Mouse (Mus musculus) right cerebral cortex, postnatal 4 days (tissue): ENCODE data around the gene Cav1.

Source experiments
- DNase-seq: peaks from one replicate; pipeline ENCODE4 v3.0.0-alpha.2; 2022

Cav1 gene

DNA sequence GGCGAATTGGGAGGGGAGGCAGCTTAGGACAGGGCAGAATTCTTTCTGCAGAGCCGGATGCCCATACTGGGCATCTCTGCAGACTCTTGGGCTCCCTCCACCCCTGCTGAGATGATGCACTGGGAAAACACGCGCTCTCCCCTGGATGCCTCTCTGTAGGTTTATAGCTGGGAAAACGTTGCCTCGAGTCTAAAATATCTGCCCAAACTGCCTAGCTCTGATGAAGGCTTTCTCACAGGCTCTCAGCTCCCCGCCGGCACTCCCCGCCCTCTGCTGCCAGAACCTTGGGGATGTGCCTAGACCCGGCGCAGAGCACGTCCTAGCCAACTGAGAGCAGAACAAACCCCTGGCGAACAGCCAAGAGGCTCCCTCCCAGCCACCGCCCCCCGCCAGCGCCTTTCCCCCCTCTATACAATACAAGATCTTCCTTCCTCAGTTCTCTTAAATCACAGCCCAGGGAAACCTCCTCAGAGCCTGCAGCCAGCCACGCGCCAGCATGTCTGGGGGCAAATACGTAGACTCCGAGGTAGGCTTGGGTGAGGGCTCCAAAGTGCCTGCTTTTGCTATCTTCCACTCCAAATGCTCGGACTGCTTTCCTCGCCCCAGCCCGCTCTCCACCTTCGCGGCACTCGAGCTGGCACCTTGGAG, at the start of gene Cav1:
Gene Cav1, plus strand, starts transcription at position 382 of the 648 bp plus-strand sequence.
- peak; percentile 68 for DNase-seq

DNA sequence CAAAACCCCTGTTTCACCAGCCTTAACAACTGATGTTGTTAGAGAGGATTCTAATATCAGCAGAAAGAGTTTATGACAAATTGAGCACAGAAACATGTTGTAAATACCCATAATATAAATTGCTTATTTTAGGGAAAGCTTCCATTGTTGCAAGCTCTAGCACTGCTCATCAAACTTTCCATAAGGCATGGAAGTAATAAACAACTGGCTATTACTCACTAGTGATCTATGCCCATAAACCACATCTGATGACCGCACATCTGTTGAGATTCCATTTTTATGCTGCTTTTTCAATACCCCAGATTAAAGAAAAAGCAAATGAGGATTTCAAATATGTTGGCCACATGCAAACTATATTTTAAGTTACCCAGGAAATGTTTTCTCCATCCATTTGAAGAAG, 48.0 kb upstream of the Cav1 start:
- no peak for DNase-seq

GRCm38 (mm10) chr6:17258911-17259310, 47.2 kb upstream of the Cav1 start:
- no peak for DNase-seq

DNA sequence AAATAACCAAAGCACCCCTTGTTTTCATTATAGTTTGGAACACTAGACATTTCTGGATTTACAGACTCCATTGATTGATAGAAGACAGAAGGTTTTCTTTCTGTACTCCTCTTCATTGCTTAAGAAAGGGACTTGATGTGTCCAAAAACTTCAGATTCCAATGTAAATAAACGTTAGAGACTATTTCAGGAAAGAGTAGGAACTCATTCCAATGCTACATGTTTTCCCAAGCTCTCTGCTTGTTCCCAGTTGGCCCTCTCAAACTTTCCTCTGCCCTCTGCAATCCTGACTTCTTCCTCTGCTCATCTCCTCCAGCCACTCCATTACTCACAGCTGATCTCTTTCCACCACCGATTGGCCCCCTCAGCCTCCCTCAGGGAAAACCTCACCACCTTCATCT, 43.3 kb upstream of the Cav1 start:
- no peak for DNase-seq

DNA sequence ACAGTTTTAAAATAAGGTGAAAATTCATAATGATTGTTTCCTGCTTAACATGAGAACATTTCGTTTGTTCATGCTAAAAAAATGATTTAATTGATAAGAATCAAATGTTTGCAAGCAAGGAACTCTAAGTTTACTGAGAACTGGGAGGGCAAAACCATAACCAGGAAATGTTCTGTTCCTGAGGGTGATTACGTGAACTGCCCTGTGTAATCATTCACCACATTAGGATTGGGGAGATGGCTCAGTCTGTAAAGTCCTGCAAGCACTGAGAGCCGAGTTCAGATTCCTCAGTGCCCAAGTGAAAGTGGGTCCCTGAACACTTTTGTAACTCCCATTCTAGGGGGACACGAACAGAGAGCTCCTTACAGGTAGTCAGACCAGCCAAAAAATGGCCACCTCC, 41.1 kb upstream of the Cav1 start:
- no peak for DNase-seq

- DNase-seq: no peak
Measured at GRCm38 (mm10) chr6:17266466-17266865, 39.7 kb upstream of the Cav1 start.

- DNase-seq: no peak
Measured at GRCm38 (mm10) chr6:17278366-17278765, 27.8 kb upstream of the Cav1 start.

DNA sequence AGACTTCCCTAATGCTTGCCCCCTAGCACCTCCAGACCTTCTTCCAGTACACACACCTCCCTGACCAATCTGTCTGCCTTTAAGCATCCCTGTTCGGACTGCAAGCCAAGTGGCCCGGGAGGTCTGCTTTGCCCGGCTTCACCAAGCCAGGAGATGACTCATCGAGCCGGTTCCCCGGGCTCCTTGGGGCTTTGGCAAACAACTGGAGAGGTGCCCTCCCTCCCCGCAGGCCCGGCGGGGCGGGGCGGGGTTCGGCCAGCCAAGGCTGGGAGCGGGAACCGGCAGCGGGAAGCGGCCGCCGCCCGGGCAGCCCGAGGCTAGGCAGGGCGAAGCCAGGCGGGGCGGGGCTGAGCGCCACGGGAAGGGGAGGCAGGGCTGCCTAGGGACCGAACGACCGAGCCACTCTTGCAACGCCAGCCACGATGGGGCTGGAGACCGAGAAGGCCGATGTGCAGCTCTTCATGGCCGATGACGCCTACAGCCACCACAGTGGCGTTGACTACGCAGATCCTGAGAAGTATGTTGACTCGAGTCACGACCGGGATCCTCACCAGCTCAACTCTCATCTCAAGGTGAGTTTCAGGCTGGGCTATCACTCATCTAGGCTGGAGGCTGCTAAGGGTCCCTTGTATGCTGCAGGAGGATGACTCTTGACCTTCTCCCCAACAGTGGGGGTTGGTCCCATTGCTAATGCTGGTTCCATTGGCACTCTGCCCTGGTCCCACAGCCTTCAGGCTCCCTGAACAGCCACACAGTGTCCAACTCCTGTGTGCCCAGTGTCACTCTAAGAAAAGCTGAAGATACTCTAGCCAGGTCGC, 25.0 kb upstream of the Cav1 start, which contains the start of gene Cav2:
Gene Cav2, plus strand, starts transcription at position 247 of the 818 bp plus-strand sequence.
- peak; percentile 40 for DNase-seq

DNA sequence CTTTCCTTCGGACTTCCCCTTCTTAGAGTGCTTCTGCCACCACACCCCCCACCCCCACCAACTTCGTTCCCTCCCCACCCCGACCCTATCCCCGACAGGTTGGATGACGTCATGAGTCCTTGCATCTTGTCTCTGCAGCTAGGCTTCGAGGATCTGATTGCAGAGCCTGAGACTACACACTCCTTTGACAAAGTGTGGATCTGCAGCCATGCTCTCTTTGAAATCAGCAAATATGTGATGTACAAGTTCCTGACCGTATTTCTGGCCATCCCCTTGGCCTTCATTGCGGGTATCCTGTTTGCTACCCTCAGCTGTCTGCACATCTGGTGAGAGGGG, 24.4 kb upstream of the Cav1 start:
- no peak for DNase-seq

GRCm38 (mm10) chr6:17282159-17282558, 24.0 kb upstream of the Cav1 start:
- no peak for DNase-seq

- DNase-seq: no peak
Measured at GRCm38 (mm10) chr6:17283834-17284233, 22.3 kb upstream of the Cav1 start.

DNA sequence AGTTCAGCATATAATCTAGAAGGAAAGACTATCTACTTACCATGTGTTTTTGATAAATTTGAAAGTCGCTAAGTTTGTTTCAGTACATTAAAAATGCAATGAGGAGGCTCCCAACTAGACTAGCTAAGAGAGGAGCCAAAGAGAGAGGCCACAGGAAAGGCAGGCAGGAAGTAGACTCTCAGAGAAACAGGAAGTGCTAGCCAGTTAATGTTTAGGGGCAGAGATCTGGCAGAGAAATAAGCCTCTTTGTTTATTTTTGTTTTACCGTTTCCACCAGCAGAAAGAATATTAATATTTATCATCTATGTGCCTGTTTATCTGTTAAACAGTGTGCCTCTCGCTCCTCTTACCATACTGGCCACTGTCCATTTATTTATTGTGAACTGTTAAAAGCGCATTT, 19.8 kb upstream of the Cav1 start:
- no peak for DNase-seq

- DNase-seq: no peak
Measured at GRCm38 (mm10) chr6:17295116-17295515, 11.0 kb upstream of the Cav1 start.

GRCm38 (mm10) chr6:17306602-17307325, 629 bp downstream of the Cav1 start:
- DNase-seq: peak; percentile 24

DNA sequence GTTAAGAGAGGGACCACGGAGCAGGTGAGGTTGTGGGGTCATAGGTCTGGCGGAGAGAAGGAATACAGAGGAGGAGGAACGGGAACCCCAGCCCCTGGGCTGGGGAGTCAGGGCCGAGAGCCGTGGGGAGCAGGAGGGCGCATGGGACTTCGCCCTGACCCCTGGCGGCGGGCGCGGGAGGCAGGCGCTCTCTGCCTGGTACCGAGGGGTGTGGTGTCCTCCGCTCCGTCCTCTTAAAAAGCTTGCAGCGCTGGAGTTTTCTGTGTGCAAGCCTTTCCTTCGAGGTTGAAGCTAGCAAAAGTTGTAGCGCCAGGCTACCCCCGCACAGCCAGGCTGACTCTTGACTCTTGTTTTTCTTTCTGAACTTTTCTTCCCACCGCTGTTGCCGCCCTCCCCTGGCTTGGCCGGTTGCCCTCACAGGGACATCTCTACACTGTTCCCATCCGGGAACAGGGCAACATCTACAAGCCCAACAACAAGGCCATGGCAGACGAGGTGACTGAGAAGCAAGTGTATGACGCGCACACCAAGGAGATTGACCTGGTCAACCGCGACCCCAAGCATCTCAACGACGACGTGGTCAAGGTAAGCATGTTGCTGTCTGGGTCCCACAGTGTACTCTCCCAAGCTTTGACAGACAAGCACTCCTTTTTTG, 1.5 kb downstream of the Cav1 start:
- DNase-seq: peak; percentile 58

GRCm38 (mm10) chr6:17308661-17309060, 2.5 kb downstream of the Cav1 start:
- no peak for DNase-seq

- DNase-seq: no peak
Measured at GRCm38 (mm10) chr6:17309260-17309659, 3.1 kb downstream of the Cav1 start.

GRCm38 (mm10) chr6:17314241-17314640, 8.1 kb downstream of the Cav1 start:
- DNase-seq: no peak

DNA sequence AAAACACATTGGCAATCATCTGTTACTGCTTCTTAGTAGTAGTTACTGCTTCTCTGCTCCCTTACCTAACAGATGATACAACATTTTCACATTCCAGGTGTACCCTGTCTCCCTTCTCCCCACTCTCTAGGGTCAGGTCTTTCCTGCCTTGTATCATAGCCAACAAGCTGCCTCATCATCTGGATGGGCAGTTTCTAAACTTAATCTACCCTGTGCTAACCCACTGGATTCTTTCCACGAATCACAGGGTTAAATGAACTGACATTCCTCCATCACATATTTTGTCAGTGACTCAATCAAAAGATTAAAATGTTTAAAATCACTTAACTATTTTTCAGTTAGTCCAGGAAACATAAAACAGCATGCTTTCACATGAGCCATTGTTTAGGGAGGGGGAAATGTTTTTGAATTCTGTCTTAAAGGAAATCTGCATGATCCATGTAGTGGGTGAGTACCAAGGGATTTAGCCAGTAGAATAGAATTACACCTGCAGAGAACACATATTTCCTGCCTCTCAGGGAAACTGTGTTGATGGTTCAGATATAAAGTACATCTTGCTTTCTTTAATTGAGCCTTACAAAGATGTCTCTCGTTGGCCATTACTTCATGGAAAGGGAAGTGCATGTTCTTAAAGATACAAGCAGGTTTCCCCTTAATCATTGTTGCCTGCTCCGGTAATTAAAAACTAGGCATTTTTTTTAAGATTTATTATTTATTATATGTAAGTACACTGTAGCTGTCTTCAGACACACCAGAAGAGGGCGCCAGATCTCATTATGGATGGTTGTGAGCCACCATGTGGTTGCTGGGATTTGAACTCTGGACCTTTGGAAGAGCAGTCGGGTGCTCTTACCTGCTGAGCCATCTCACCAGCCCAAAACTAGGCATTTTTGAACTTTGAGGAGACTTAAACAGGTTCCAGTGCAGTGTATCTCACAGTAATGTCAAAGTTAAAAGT, 8.8 kb downstream of the Cav1 start:
- DNase-seq: no peak

GRCm38 (mm10) chr6:17316294-17317166, 10.4 kb downstream of the Cav1 start:
- no peak for DNase-seq

DNA sequence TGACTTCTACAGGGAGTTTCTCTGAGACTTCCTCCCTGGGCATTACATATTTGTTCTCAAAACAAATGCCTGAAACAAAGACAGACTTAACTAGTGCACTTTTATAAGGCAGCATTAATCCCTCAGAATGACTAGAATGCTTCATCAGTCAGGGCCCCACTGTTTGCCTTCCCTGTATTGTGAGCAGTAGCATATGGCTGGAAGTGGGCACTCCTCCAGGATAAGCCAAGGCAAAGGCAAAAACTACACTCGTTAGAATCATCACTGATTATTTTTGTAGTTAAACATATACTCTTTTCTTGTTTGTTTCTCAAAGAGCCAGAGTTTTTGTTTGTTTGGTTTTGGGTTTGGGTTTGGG, 11.0 kb downstream of the Cav1 start:
- DNase-seq: no peak
